Mouse (Mus musculus) myocyte (in vitro differentiated cells): ENCODE measurements around the gene Scpep1. TPM values are rescaled to one million over a fixed set of nuclear protein-coding genes. Genes with fewer than 3 reads are reported as not detected.

Source experiments
- H3K27me3 ChIP-seq: one replicate; pipeline ENCODE4 v1.6.1; 2011; ENCODE audit not compliant: control insufficient read depth, insufficient read depth, insufficient read length
- H3K36me3 ChIP-seq: one replicate; pipeline ENCODE4 v1.6.1; 2011; ENCODE audit not compliant: control insufficient read depth, insufficient read depth
- H3K4me2 ChIP-seq: one replicate; pipeline ENCODE4 v1.6.1; 2011; ENCODE audit warnings: low read depth, control low read depth
- H3K4me3 ChIP-seq: one replicate; pipeline ENCODE4 v1.5.1; 2011; ENCODE audit warnings: mild to moderate bottlenecking, control low read depth, moderate library complexity
- H3K79me2 ChIP-seq: one replicate; pipeline ENCODE4 v1.6.1; 2011; ENCODE audit not compliant: control insufficient read depth, insufficient read depth
- H3ac ChIP-seq: one replicate; pipeline ENCODE4 v1.6.1; 2011; ENCODE audit not compliant: control insufficient read depth, insufficient read length
- CEBPB ChIP-seq: IDR thresholded peaks from 2 replicates; pipeline ENCODE4 v1.6.1; 2011; ENCODE audit warnings: mild to moderate bottlenecking, moderate library complexity; ENCODE audit not compliant: poor library complexity, insufficient read depth, severe bottlenecking
- E2F4 ChIP-seq: IDR thresholded peaks from one replicate; pipeline ENCODE4 v1.6.1; 2011; ENCODE audit warnings: mild to moderate bottlenecking, control low read depth, moderate library complexity; ENCODE audit not compliant: insufficient read depth
- MAX ChIP-seq: IDR thresholded peaks from one replicate; pipeline ENCODE4 v1.6.1; 2011; ENCODE audit warnings: low read depth, mild to moderate bottlenecking, control low read depth
- MYOD1 ChIP-seq, 3 experiments: IDR thresholded peaks; one replicate each; pipeline ENCODE4 v1.6.1; 2011; ENCODE audit warnings: control low read depth in 2 of 3, low read depth in 2 of 3, mild to moderate bottlenecking in 2 of 3, moderate library complexity in 1 of 3; ENCODE audit not compliant: insufficient read length in 2 of 3, control insufficient read depth in 1 of 3
- MYOG ChIP-seq, 3 experiments: IDR thresholded peaks; one replicate each; pipeline ENCODE4 v1.6.1; 2011; ENCODE audit warnings: control low read depth in 2 of 3, low read depth in 2 of 3, mild to moderate bottlenecking in 2 of 3; ENCODE audit not compliant: insufficient read length in 2 of 3, control insufficient read depth in 1 of 3, insufficient read depth in 1 of 3
- POLR2A ChIP-seq: IDR thresholded peaks from one replicate; pipeline ENCODE4 v1.6.1; 2011; ENCODE audit warnings: low read depth, mild to moderate bottlenecking, control low read depth, moderate library complexity; ENCODE audit not compliant: insufficient read length
- POLR2AphosphoS2 ChIP-seq: IDR thresholded peaks from one replicate; pipeline ENCODE4 v1.6.1; 2011; ENCODE audit warnings: low read depth, control low read depth; ENCODE audit not compliant: insufficient read length
- REST ChIP-seq: IDR thresholded peaks from one replicate; pipeline ENCODE4 v1.6.1; 2011; ENCODE audit warnings: mild to moderate bottlenecking, control low read depth, moderate library complexity; ENCODE audit not compliant: insufficient read depth, insufficient read length
- SRF ChIP-seq: IDR thresholded peaks from one replicate; pipeline ENCODE4 v1.6.1; 2011; ENCODE audit warnings: low read depth; ENCODE audit not compliant: control insufficient read depth, insufficient read length
- TCF12 ChIP-seq: IDR thresholded peaks from one replicate; pipeline ENCODE4 v1.6.1; 2011; ENCODE audit warnings: mild to moderate bottlenecking, control low read depth; ENCODE audit not compliant: poor library complexity, insufficient read depth, severe bottlenecking
- TCF3 ChIP-seq: IDR thresholded peaks from one replicate; pipeline ENCODE4 v1.6.1; 2011; ENCODE audit warnings: low read depth, control low read depth; ENCODE audit not compliant: insufficient read length
- USF1 ChIP-seq: IDR thresholded peaks from one replicate; pipeline ENCODE4 v1.6.1; 2011; ENCODE audit warnings: low read depth, mild to moderate bottlenecking, control low read depth, moderate library complexity
- polyA plus RNA-seq: library from polyadenylated mRNA; unstranded; fragments of >200 nt; fragmentation: generic; extraction: Trizol; gene quantifications from one replicate; pipeline ENCODE4 v1.2.1, GENCODE M21; 2012; ENCODE audit warnings: missing spikeins

Gene Scpep1
- polyA plus RNA-seq, 1 experiment = 172 TPM

DNA sequence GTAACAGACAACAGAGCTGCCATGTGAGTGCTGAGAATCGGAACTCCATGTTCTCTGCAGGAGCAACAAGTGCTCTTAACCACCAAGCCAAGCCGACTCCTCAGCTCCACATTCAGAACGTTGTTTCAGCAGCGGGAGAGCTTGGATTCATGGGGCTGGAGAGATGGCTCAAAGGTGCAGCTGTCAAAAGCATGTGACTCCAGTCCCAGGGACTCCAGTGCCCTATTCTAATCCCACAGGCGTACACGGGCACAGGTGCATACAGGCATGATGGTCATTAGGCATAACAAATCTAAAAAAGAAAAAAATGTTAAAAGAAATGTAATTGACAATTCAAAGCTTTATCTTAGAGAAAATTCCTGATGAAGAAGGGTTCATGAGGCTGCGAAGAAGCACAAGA, 37.9 kb upstream of the Scpep1 start:
- no peak overlapping the region for H3ac ChIP-seq

DNA sequence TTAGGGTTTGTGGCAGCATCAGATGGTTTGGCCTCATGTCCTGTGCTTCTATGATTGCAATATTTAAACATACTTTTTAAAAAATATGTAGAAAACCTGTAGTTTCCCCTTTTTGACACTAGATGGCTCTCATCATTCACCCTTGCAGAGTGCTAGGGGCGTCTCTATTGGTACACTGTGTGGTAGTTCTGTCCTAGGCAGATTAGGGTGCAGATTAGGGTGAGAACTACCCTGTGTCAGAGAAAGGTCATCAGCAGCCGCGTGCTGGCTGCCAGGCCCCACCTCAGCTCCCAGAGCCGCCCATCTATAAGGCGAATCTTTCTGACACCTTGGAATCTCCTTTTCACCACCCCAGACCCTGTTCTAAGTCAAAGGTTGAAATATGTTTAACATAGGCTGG, 34.3 kb upstream of the Scpep1 start:
- TF ChIP-seq REST (no peak), MYOG (IDR thresholded peaks at IDR 0.05; ENCODE audit: control insufficient read depth in 1 of 3, insufficient read depth in 1 of 3, insufficient read length in 2 of 3, low read depth in 2 of 3) (no peak), E2F4 (no peak), TCF12 (no peak), POLR2AphosphoS2 (no peak), MYOD1 (IDR thresholded peaks at IDR 0.05; ENCODE audit: control insufficient read depth in 1 of 3, insufficient read length in 2 of 3, low read depth in 2 of 3) (no peak), SRF (no peak), TCF3 (no peak), MAX (no peak), POLR2A (no peak), CEBPB (no peak), USF1 (no peak)
- Histone ChIP-seq H3ac (no peak overlapping the region), H3K4me3 (no peak overlapping the region), H3K27me3 (no peaks in the 10 kb centered on the region), H3K79me2 (no peaks in the 10 kb centered on the region), H3K36me3 (no peaks in the 10 kb centered on the region), H3K4me2 (no peak overlapping the region)

More for the DNA sequence above, 37.9 kb upstream of the Scpep1 start:
- no peak overlapping the region for H3K4me3 ChIP-seq
- H3K79me2 ChIP-seq = no peaks in the 10 kb centered on the region
- no peak overlapping the region for H3K4me2 ChIP-seq
- H3K36me3 ChIP-seq = no peaks in the 10 kb centered on the region
- TF ChIP-seq MYOG (IDR thresholded peaks at IDR 0.05; ENCODE audit: control insufficient read depth in 1 of 3, insufficient read depth in 1 of 3, insufficient read length in 2 of 3, low read depth in 2 of 3) (peak in 1 of 3 experiments; percentile 68), MYOD1 (IDR thresholded peaks at IDR 0.05; ENCODE audit: control insufficient read depth in 1 of 3, insufficient read length in 2 of 3, low read depth in 2 of 3) (peak in 2 of 3 experiments; percentile 41 to 51), POLR2A (no peak)
- no peaks in the 10 kb centered on the region for H3K27me3 ChIP-seq

DNA sequence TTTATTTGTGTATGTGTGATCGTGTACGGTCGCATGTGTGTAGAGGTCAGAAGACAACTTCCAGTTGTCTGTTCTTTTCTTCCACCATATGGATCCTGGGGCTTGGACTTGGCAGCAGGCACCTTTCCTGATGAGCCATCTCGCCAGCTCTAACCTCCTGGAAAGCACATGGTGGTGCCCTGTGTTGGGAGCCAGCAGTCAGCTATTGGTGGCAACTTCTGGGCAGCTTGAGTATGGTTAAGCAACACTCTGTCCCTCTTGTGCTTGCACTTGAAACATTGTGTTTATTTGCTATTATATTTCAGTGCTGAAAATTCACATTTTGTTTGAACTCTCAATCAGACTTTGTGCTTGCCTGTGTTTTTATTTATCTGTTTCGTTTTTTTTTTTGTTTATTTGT, 33.7 kb upstream of the Scpep1 start:
- H3K4me3 ChIP-seq = no peak overlapping the region
- H3K27me3 ChIP-seq = no peaks in the 10 kb centered on the region
- H3ac ChIP-seq = no peak overlapping the region
- TF ChIP-seq SRF (no peak), E2F4 (no peak), USF1 (no peak), POLR2A (no peak), MYOG (IDR thresholded peaks at IDR 0.05; ENCODE audit: control insufficient read depth in 1 of 3, insufficient read depth in 1 of 3, insufficient read length in 2 of 3, low read depth in 2 of 3) (no peak), CEBPB (no peak), MYOD1 (IDR thresholded peaks at IDR 0.05; ENCODE audit: control insufficient read depth in 1 of 3, insufficient read length in 2 of 3, low read depth in 2 of 3) (no peak), POLR2AphosphoS2 (no peak), TCF3 (no peak), REST (no peak), TCF12 (no peak), MAX (no peak)
- no peaks in the 10 kb centered on the region for H3K79me2 ChIP-seq
- no peaks in the 10 kb centered on the region for H3K36me3 ChIP-seq
- no peak overlapping the region for H3K4me2 ChIP-seq

DNA sequence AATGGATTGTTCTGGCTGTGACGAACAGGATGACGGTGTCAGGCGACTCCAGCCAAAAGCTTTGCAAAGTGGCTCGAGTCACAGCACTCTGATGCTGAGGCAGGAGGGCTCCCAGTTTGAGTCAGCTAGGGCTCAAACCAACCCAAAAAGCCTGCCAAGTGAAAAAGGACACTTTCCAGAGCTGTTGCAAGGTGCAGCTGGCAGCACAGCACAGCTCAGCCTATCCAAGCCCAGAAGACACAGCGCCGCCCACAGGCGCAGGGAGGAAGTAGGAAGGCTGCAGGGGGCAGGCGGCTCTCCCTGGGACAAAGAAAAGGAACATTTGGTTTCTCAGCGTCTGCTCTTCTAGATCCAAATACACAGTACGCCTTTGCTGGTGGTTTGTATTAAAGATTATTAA, 31.4 kb upstream of the Scpep1 start:
- Histone ChIP-seq H3K36me3 (no peaks in the 10 kb centered on the region), H3K4me2 (no peak overlapping the region), H3K79me2 (no peaks in the 10 kb centered on the region), H3K27me3 (no peaks in the 10 kb centered on the region), H3K4me3 (no peak overlapping the region), H3ac (no peak overlapping the region)
- TF ChIP-seq MYOG (IDR thresholded peaks at IDR 0.05; ENCODE audit: control insufficient read depth in 1 of 3, insufficient read depth in 1 of 3, insufficient read length in 2 of 3, low read depth in 2 of 3) = no peak
- no peak for TF ChIP-seq CEBPB
- TF ChIP-seq MYOD1 (IDR thresholded peaks at IDR 0.05; ENCODE audit: control insufficient read depth in 1 of 3, insufficient read length in 2 of 3, low read depth in 2 of 3) = no peak
- TF ChIP-seq TCF3 = no peak
- no peak for TF ChIP-seq SRF
- no peak for TF ChIP-seq REST
- TF ChIP-seq POLR2AphosphoS2 = no peak
- no peak for TF ChIP-seq E2F4
- no peak for TF ChIP-seq TCF12
- TF ChIP-seq POLR2A = no peak
- no peak for TF ChIP-seq MAX
- no peak for TF ChIP-seq USF1

DNA sequence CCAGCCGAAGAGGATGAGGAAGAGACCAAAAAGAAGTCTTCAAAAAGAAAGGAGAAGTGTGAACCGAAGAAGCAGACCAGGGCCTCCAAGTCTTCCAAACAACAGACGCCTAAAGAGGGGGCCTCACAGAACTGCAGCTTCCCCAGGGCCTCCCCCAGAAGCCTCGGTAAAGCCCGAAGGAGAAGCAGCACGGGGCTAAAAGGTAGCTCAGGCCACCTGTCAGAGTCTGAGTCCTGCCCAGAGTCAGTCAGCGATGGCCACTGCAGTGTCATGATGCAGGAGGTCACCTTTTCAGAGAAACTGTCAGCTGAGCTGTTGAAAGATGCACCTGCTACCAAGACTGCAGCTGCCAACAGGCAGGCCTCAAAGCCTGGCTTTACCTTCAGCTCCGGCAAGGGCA, 26.1 kb upstream of the Scpep1 start:
- H3K79me2 ChIP-seq = no peaks in the 10 kb centered on the region
- TF ChIP-seq SRF = no peak
- no peak for TF ChIP-seq REST
- no peak for TF ChIP-seq MYOD1 (IDR thresholded peaks at IDR 0.05; ENCODE audit: control insufficient read depth in 1 of 3, insufficient read length in 2 of 3, low read depth in 2 of 3)
- no peak for TF ChIP-seq POLR2A
- no peak for TF ChIP-seq MAX
- no peak for TF ChIP-seq TCF3
- no peak for TF ChIP-seq USF1
- H3K4me3 ChIP-seq = no peak overlapping the region
- H3ac ChIP-seq = no peak overlapping the region
- no peaks in the 10 kb centered on the region for H3K27me3 ChIP-seq
- H3K4me2 ChIP-seq = no peak overlapping the region
- H3K36me3 ChIP-seq = no peaks in the 10 kb centered on the region
